Mouse (Mus musculus): ENCODE data around the gene Hmgb3.

Hmgb3 gene

GRCm38 (mm10) chrX:71589181-71589580 lies 33.5 kb downstream of the Hmgb3 start:
- no peak for DNase-seq (ENCODE audit: low spot score)

GRCm38 (mm10) chrX:71601052-71601611 lies 45.4 kb downstream of the Hmgb3 start:
- peak; percentile 43 for DNase-seq (ENCODE audit: low spot score)

Data from MN1 (cell line).